Comparison of ENCODE assay signal across 19 mouse cellular contexts in genomic region chr11:3404287-3405047, GRCm38 (mm10). TPM values are rescaled to one million over a fixed set of nuclear protein-coding genes. Genes with fewer than 3 reads are reported as not detected.
DNase-seq lines count a peak whose midpoint lies in the region; ATAC-seq and TF ChIP-seq lines count a peak whose summit lies in the region.
"Had no signal": no experiment of that assay in that cellular context is flagged by ENCODE, and none has a peak within 500 bp of the region (broad histone marks: within the 10 kb centered on the region; RNA-seq: fewer than 3 reads in every experiment).

No protein-coding gene starts in this region.

- H3K4me1 ChIP-seq in liver, embryonic 11.5 days (replicated peaks; ENCODE audit: control insufficient read depth, insufficient read depth, low read length) = peaks cover 35% of the 10 kb centered on the region
- H3K4me1 ChIP-seq in G1E (ENCODE audit: insufficient read depth, low read depth, low read length) = peaks cover 66% of the 10 kb centered on the region
- peaks cover 40% of the 10 kb centered on the region for H3K4me1 ChIP-seq in liver, postnatal 0 days (ENCODE audit: insufficient read depth)
- peaks cover 10% of the 10 kb centered on the region for H3K4me1 ChIP-seq in thymus, adult 2 months (replicated peaks; ENCODE audit: control insufficient read depth, insufficient read depth, low read length)

- H3K9ac ChIP-seq in liver, embryonic 11.5 days (ENCODE audit: low read depth, low read length) = no peak overlapping the region
- no peak overlapping the region for H3K9ac ChIP-seq in liver, postnatal 0 days (replicated peaks)
- H3K9ac ChIP-seq: heart, embryonic 15.5 days; kidney, embryonic 15.5 days; limb, embryonic 12.5 days; lung, embryonic 14.5 days had no signal

- no peak overlapping the region for H3K4me2 ChIP-seq in liver, embryonic 11.5 days
- H3K4me2 ChIP-seq in liver, postnatal 0 days (ENCODE audit: low read depth, low read length) = no peak overlapping the region
- H3K4me2 ChIP-seq: heart, embryonic 15.5 days; kidney, embryonic 15.5 days; limb, embryonic 12.5 days; lung, embryonic 14.5 days had no signal

- no peaks in the 10 kb centered on the region for H3K9me3 ChIP-seq in liver, embryonic 11.5 days (ENCODE audit: control insufficient read depth, low read length)
- H3K9me3 ChIP-seq in G1E (replicated peaks) = no peaks in the 10 kb centered on the region
- H3K9me3 ChIP-seq in liver, postnatal 0 days (ENCODE audit: low read length) = no peaks in the 10 kb centered on the region
- H3K9me3 ChIP-seq: heart, embryonic 15.5 days; kidney, embryonic 15.5 days; limb, embryonic 12.5 days; midbrain, embryonic 10.5 days had no signal

- H3K4me3 ChIP-seq in liver, embryonic 11.5 days (ENCODE audit: low read depth, low read length) = no peak overlapping the region
- no peak overlapping the region; the same call in 1 of the 2 replicates for H3K4me3 ChIP-seq in G1E (ENCODE audit: low read depth, low read length)
- no peak overlapping the region for H3K4me3 ChIP-seq in liver, postnatal 0 days (ENCODE audit: low read depth, low read length)
- no peak overlapping the region for H3K4me3 ChIP-seq in thymus, adult 2 months (ENCODE audit: control insufficient read depth, insufficient read depth, low read length)
- H3K4me3 ChIP-seq: heart, embryonic 15.5 days; kidney, embryonic 15.5 days; limb, embryonic 12.5 days; midbrain, embryonic 10.5 days had no signal

- TF ChIP-seq POLR2A in thymus, adult 2 months (IDR thresholded peaks at IDR 0.05; ENCODE audit: control insufficient read depth, extremely low read depth, insufficient read depth, low read length, poor library complexity) = no peak

- no peak for ATAC-seq in liver, embryonic 11.5 days (replicated peaks; ENCODE audit: low FRiP score)
- 0 out of 2 replicates have a peak, but pooled peaks have one; percentile 17 for ATAC-seq in G1E (ENCODE audit: extremely low read depth, insufficient number of reproducible peaks, low FRiP score, poor library complexity, severe bottlenecking)
- ATAC-seq in liver, postnatal 0 days = no peak
- no peak for ATAC-seq in monocyte, adult 5-6 weeks (replicated peaks; ENCODE audit: insufficient number of reproducible peaks, low FRiP score, low TSS enrichment, poor library complexity, severe bottlenecking)
- ATAC-seq: hindbrain, embryonic 16.5 days; intestine, postnatal 0 days had no signal

- no peak for TF ChIP-seq EP300 in liver, postnatal 0 days (IDR thresholded peaks at IDR 0.05; ENCODE audit: low read depth)

- WGBS in liver, embryonic 11.5 days = 71% methylated on average over 7 of the region's 7 CpGs
- 71% methylated on average over 7 of the region's 7 CpGs for WGBS in liver, postnatal 0 days (ENCODE audit: insufficient replicate concordance)
- WGBS in thymus, adult 2 months = 94% methylated on average over 7 of the region's 7 CpGs

- no peak for TF ChIP-seq CTCF in G1E (IDR thresholded peaks at IDR 0.05; ENCODE audit: low read depth, low read length)
- no peak for TF ChIP-seq CTCF in liver, postnatal 0 days (IDR thresholded peaks at IDR 0.05; ENCODE audit: low read depth)
- no peak for TF ChIP-seq CTCF in thymus, adult 2 months (IDR thresholded peaks at IDR 0.05; ENCODE audit: borderline replicate concordance, control insufficient read depth, extremely low read depth, insufficient read depth, low read length, poor library complexity)

- no peaks in the 10 kb centered on the region for H3K27me3 ChIP-seq in liver, embryonic 11.5 days (replicated peaks; ENCODE audit: control insufficient read depth, insufficient read depth, low read length)
- no peaks in the 10 kb centered on the region for H3K27me3 ChIP-seq in G1E (ENCODE audit: insufficient read depth, low read length)
- H3K27me3 ChIP-seq in liver, postnatal 0 days (ENCODE audit: insufficient read depth, low read length) = no peaks in the 10 kb centered on the region
- no peaks in the 10 kb centered on the region for H3K27me3 ChIP-seq in thymus, adult 2 months (ENCODE audit: control insufficient read depth, insufficient read depth, low read length)
- H3K27me3 ChIP-seq: heart, embryonic 15.5 days; kidney, embryonic 15.5 days; limb, embryonic 12.5 days had no signal

- no peak for DNase-seq in liver, embryonic 11.5 days (ENCODE audit: low spot score)
- DNase-seq in liver (no peak), G1E (ENCODE audit: low spot score) (no peak), adipocyte (ENCODE audit: low spot score) (peak; percentile 78)
- no peak for DNase-seq in liver, postnatal 0 days
- no peak for DNase-seq in thymus, adult 2 months
- DNase-seq: adrenal gland, postnatal 36 days; gastrocnemius, postnatal 36 days; kidney, postnatal 4 days; lung, embryonic 14.5 days had no signal

- no peaks in the 10 kb centered on the region for H3K36me3 ChIP-seq in liver, embryonic 11.5 days (ENCODE audit: control insufficient read depth, insufficient read depth, low read length)
- H3K36me3 ChIP-seq in G1E (replicated peaks) = peaks cover 62% of the 10 kb centered on the region
- no peaks in the 10 kb centered on the region for H3K36me3 ChIP-seq in liver, postnatal 0 days (replicated peaks; ENCODE audit: insufficient read depth, low read length)
- H3K36me3 ChIP-seq in thymus, adult 2 months (ENCODE audit: control insufficient read depth, insufficient read depth, low read length) = no peaks in the 10 kb centered on the region
- H3K36me3 ChIP-seq: heart, embryonic 15.5 days; kidney, embryonic 15.5 days; limb, embryonic 12.5 days; midbrain, embryonic 10.5 days had no signal

- H3K27ac ChIP-seq in liver, embryonic 11.5 days (ENCODE audit: low read depth, low read length) = peak overlapping the region; percentile 42
- peak overlapping the region; percentile 29; the same call in 1 of the 2 replicates for H3K27ac ChIP-seq in liver, postnatal 0 days (ENCODE audit: low read depth)
- H3K27ac ChIP-seq in thymus, adult 2 months (ENCODE audit: control insufficient read depth, insufficient read depth, low read length) = no peak overlapping the region
- H3K27ac ChIP-seq: heart, embryonic 15.5 days; kidney, embryonic 15.5 days; limb, embryonic 12.5 days; macrophage; midbrain, embryonic 10.5 days; stomach, postnatal 0 days had no signal

RNA-seq across cellular contexts. Expression of gene Limk2, which starts 4.5 kb away (rescaled TPM):
- polyA plus RNA-seq in liver, embryonic 11.5 days (2014; fragmentation: Nextera tagmentation; extraction: Ambion mirVana) = 37.4 and 37.7 TPM in 2 replicates
- 47.1 and 49.6 TPM in 2 replicates for total RNA-seq in G1E (2014; fragmentation: Nextera tagmentation)
- 33.0 and 38.9 TPM in 2 replicates for total RNA-seq in G1E (2017)
- 44.9 and 46.1 TPM in 2 replicates for polyA plus RNA-seq in G1E (2012)
- polyA plus RNA-seq in liver, postnatal 0 days (2015; fragmentation: Nextera tagmentation; extraction: Ambion mirVana) = 6.7 and 6.8 TPM in 2 replicates
- polyA plus RNA-seq in thymus, adult 2 months (2012; rRNA removed) = 167 and 185 TPM in 2 replicates
- total RNA-seq in monocyte, adult 5-6 weeks (2017) = 19.9 to 43.2 TPM (median 21.4 TPM) in 3 replicates

RNA-seq across cellular contexts. Expression of gene Rnf185, which starts 47.7 kb away (rescaled TPM):
- 20.6 and 22.2 TPM in 2 replicates for polyA plus RNA-seq in liver, embryonic 11.5 days (2014; fragmentation: Nextera tagmentation; extraction: Ambion mirVana)
- total RNA-seq in G1E (2014; fragmentation: Nextera tagmentation) (17.4 and 22.7 TPM in 2 replicates), G1E (2017) (13.4 and 13.8 TPM in 2 replicates)
- 2.1 and 2.7 TPM in 2 replicates for polyA plus RNA-seq in G1E (2012)
- 9.7 and 10.3 TPM in 2 replicates for polyA plus RNA-seq in liver, postnatal 0 days (2015; fragmentation: Nextera tagmentation; extraction: Ambion mirVana)
- polyA plus RNA-seq in thymus, adult 2 months (2012; rRNA removed) = 23.2 and 25.7 TPM in 2 replicates
- total RNA-seq in monocyte, adult 5-6 weeks (2017) = 14.4 to 15.7 TPM (median 14.5 TPM) in 3 replicates
